Mouse (Mus musculus) C2C12 (cell line): ENCODE measurements at regions not wholly inside any gene's neighbourhood (a gene's known extent, or its start where the extent isn't known, plus 50 kb on each side); places are given as distances from the start of the nearest gene placed in this dataset.

Source experiments
- H3K27me3 ChIP-seq: one replicate; pipeline ENCODE4 v1.6.1; 2011; ENCODE audit not compliant: control insufficient read depth, insufficient read depth, insufficient read length
- H3K36me3 ChIP-seq: one replicate; pipeline ENCODE4 v1.6.1; 2011; ENCODE audit not compliant: control insufficient read depth, insufficient read depth
- H3K4me3 ChIP-seq: one replicate; pipeline ENCODE4 v1.5.1; 2011; ENCODE audit warnings: mild to moderate bottlenecking, control low read depth; ENCODE audit not compliant: poor library complexity, insufficient read depth, severe bottlenecking
- H3K79me2 ChIP-seq: one replicate; pipeline ENCODE4 v1.6.1; 2011; ENCODE audit not compliant: control insufficient read depth, insufficient read depth
- H3K79me3 ChIP-seq: one replicate; pipeline ENCODE4 v1.6.1; 2011; ENCODE audit warnings: low read depth, control low read depth
- H3ac ChIP-seq: one replicate; pipeline ENCODE3; 2011; ENCODE audit warnings: low read depth; ENCODE audit not compliant: control insufficient read depth, insufficient read length
- CEBPB ChIP-seq: IDR thresholded peaks from one replicate; pipeline ENCODE4 v1.6.1; 2011; ENCODE audit warnings: low read depth, mild to moderate bottlenecking, control low read depth, moderate library complexity
- CTCF ChIP-seq: IDR thresholded peaks from one replicate; pipeline ENCODE4 v1.5.1; 2011; ENCODE audit not compliant: control insufficient read depth, insufficient read depth, insufficient read length
- FOSL1 ChIP-seq: IDR thresholded peaks from one replicate; pipeline ENCODE4 v1.8.0; 2011; ENCODE audit warnings: mild to moderate bottlenecking, low read length; ENCODE audit not compliant: poor library complexity, insufficient read depth, severe bottlenecking
- MAX ChIP-seq: IDR thresholded peaks from one replicate; pipeline ENCODE4 v1.6.1; 2011; ENCODE audit warnings: mild to moderate bottlenecking, control low read depth
- MYOD1 ChIP-seq: IDR thresholded peaks from one replicate; pipeline ENCODE4 v1.6.1; 2011; ENCODE audit warnings: low read depth; ENCODE audit not compliant: control insufficient read depth, insufficient read length
- MYOG ChIP-seq: IDR thresholded peaks from one replicate; pipeline ENCODE4 v1.6.1; 2011; ENCODE audit not compliant: control insufficient read depth, insufficient read length; ENCODE audit errors: extremely low read depth
- USF1 ChIP-seq: IDR thresholded peaks from one replicate; pipeline ENCODE4 v1.6.1; 2011; ENCODE audit warnings: low read depth, mild to moderate bottlenecking, control low read depth, moderate library complexity

- H3K79me3 ChIP-seq, result no peaks in the 10 kb centered on the region
- H3K79me2 ChIP-seq, result no peaks in the 10 kb centered on the region
- H3K27me3 ChIP-seq, result no peaks in the 10 kb centered on the region
- H3ac ChIP-seq, result no peak overlapping the region
- no peaks in the 10 kb centered on the region for H3K36me3 ChIP-seq
- H3K4me3 ChIP-seq, result no peak overlapping the region
- TF ChIP-seq USF1 (no peak), FOSL1 (no peak), CEBPB (no peak), MYOG (no peak), CTCF (no peak), MYOD1 (no peak), MAX (no peak)
Measured at GRCm38 (mm10) chr10:43819434-43819833, 82.1 kb downstream of the Qrsl1 start.

GRCm38 (mm10) chr10:43822615-43823014 is 78.9 kb downstream of the Qrsl1 start:
- Histone ChIP-seq H3K36me3 (no peaks in the 10 kb centered on the region), H3K79me2 (no peaks in the 10 kb centered on the region), H3K79me3 (no peaks in the 10 kb centered on the region), H3K4me3 (no peak overlapping the region), H3K27me3 (no peaks in the 10 kb centered on the region), H3ac (no peak overlapping the region)
- TF ChIP-seq CTCF, result no peak
- TF ChIP-seq MYOD1, result no peak
- no peak for TF ChIP-seq USF1
- no peak for TF ChIP-seq CEBPB
- no peak for TF ChIP-seq MYOG
- no peak for TF ChIP-seq MAX
- TF ChIP-seq FOSL1, result no peak

- no peak for TF ChIP-seq MYOD1
- no peak for TF ChIP-seq MYOG
- no peak for TF ChIP-seq FOSL1
- no peak for TF ChIP-seq MAX
- TF ChIP-seq CEBPB, result no peak
- TF ChIP-seq USF1, result no peak
- TF ChIP-seq CTCF, result no peak
- Histone ChIP-seq H3K4me3 (no peak overlapping the region), H3K27me3 (no peaks in the 10 kb centered on the region)
Measured at GRCm38 (mm10) chr10:43824009-43824408, 77.5 kb downstream of the Qrsl1 start.

More at GRCm38 (mm10) chr10:43824009-43824408, 77.5 kb downstream of the Qrsl1 start:
- Histone ChIP-seq H3K79me2 (no peaks in the 10 kb centered on the region), H3K79me3 (no peaks in the 10 kb centered on the region), H3ac (no peak overlapping the region), H3K36me3 (no peaks in the 10 kb centered on the region)
